Mouse (Mus musculus) heart, embryonic 12.5 days (tissue): ENCODE data around the gene Isx. TPM values are rescaled to one million over a fixed set of nuclear protein-coding genes. Genes with fewer than 3 reads are reported as not detected.

ENCODE experiments used
- polyA plus RNA-seq: library from polyadenylated mRNA; unstranded; fragments of >200 nt; fragmentation: Nextera tagmentation; extraction: Ambion mirVana; gene quantifications from 2 replicates; pipeline ENCODE4 v1.2.1, GENCODE M21; 2016

The Isx gene
- polyA plus RNA-seq, 1 experiment from 2014 or later = not detected

Other genes starting within 250 kb of the Isx start
- gene Hmgxb4, start 120.2 kb downstream of the Isx start, polyA plus RNA-seq = 23.8 and 28.4 TPM in 2 replicates
- 39.3 and 39.8 TPM in 2 replicates for gene Tom1, start 160.5 kb downstream of the Isx start, polyA plus RNA-seq
- gene Hmox1, start 220.4 kb downstream of the Isx start, polyA plus RNA-seq = 20.0 and 20.1 TPM in 2 replicates
- 102 and 103 TPM in 2 replicates for gene Mcm5, start 236.4 kb downstream of the Isx start, polyA plus RNA-seq